Mouse (Mus musculus) 3134 (cell line): Measurements from ENCODE around the gene Ephb1.

Experiments used
- DNase-seq: peaks from one replicate; pipeline ENCODE4 v3.0.0-alpha.2; 2011; ENCODE audit warnings: low spot score; ENCODE audit not compliant: insufficient read length; ENCODE audit errors: extremely low read depth

Gene Ephb1

GRCm38 (mm10) chr9:102352186-102353055 is 2.1 kb downstream of the Ephb1 start:
- no peak for DNase-seq

- no peak for DNase-seq
Observed at GRCm38 (mm10) chr9:102351721-102352120, 2.8 kb downstream of the Ephb1 start.

- no peak for DNase-seq
Observed at GRCm38 (mm10) chr9:102351221-102351620, 3.3 kb downstream of the Ephb1 start.

GRCm38 (mm10) chr9:102350696-102351095 is 3.8 kb downstream of the Ephb1 start:
- DNase-seq, result no peak

GRCm38 (mm10) chr9:102350076-102350475 is 4.4 kb downstream of the Ephb1 start:
- no peak for DNase-seq

- DNase-seq, result no peak
Observed at GRCm38 (mm10) chr9:102346801-102347200, 7.7 kb downstream of the Ephb1 start.

GRCm38 (mm10) chr9:102345474-102345873 is 9.0 kb downstream of the Ephb1 start:
- no peak for DNase-seq

- DNase-seq, result no peak
Observed at GRCm38 (mm10) chr9:102345047-102345446, 9.4 kb downstream of the Ephb1 start.

GRCm38 (mm10) chr9:102344086-102344930 is 10.2 kb downstream of the Ephb1 start:
- no peak for DNase-seq

GRCm38 (mm10) chr9:102343061-102343460 is 11.4 kb downstream of the Ephb1 start:
- no peak for DNase-seq

- DNase-seq, result no peak
Observed at GRCm38 (mm10) chr9:102342026-102342425, 12.5 kb downstream of the Ephb1 start.

GRCm38 (mm10) chr9:102340768-102341167 is 13.7 kb downstream of the Ephb1 start:
- no peak for DNase-seq

- DNase-seq, result no peak
Observed at GRCm38 (mm10) chr9:102335571-102336282, 18.8 kb downstream of the Ephb1 start.

- no peak for DNase-seq
Observed at GRCm38 (mm10) chr9:102330266-102331060, 24.0 kb downstream of the Ephb1 start.

- DNase-seq, result peak; percentile 21
Observed at GRCm38 (mm10) chr9:102327625-102328150, 26.8 kb downstream of the Ephb1 start.

- DNase-seq, result no peak
Observed at GRCm38 (mm10) chr9:102315436-102315835, 39.1 kb downstream of the Ephb1 start.

- no peak for DNase-seq
Observed at GRCm38 (mm10) chr9:102314795-102315194, 39.7 kb downstream of the Ephb1 start.

- no peak for DNase-seq
Observed at GRCm38 (mm10) chr9:102310431-102310830, 44.1 kb downstream of the Ephb1 start.

- DNase-seq, result no peak
Observed at GRCm38 (mm10) chr9:102309278-102309677, 45.2 kb downstream of the Ephb1 start.

- no peak for DNase-seq
Observed at GRCm38 (mm10) chr9:102307656-102308055, 46.8 kb downstream of the Ephb1 start.
